Mouse (Mus musculus): ENCODE measurements at regions not wholly inside any gene's neighbourhood (a gene's known extent, or its start where the extent isn't known, plus 50 kb on each side); places are given as distances from the start of the nearest gene placed in this dataset.

- no peak for DNase-seq
These were observed 178.0 kb upstream of the Marcks start for GRCm38 (mm10) chr10:37316701-37317100.

DNA sequence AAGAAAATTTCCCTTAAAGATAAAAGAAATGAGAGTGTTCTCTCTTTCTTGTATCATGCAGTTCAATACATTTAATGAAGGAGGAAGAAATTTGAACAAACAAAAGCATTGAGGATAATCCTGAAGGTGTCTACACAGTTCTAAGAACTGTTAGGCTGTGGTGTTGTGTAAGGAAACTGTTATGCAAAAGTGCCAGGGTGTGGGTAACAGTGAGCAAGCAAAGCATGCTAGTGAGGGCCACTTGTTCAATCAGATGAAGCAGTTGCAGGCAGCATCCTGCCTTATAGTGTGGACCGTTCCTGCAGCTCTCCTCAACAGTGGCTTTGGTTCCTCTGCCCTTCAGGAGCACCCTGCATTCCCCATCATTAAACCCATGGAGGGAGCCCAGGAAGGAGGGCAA lies 177.1 kb upstream of the Marcks start:
- no peak for DNase-seq

DNA sequence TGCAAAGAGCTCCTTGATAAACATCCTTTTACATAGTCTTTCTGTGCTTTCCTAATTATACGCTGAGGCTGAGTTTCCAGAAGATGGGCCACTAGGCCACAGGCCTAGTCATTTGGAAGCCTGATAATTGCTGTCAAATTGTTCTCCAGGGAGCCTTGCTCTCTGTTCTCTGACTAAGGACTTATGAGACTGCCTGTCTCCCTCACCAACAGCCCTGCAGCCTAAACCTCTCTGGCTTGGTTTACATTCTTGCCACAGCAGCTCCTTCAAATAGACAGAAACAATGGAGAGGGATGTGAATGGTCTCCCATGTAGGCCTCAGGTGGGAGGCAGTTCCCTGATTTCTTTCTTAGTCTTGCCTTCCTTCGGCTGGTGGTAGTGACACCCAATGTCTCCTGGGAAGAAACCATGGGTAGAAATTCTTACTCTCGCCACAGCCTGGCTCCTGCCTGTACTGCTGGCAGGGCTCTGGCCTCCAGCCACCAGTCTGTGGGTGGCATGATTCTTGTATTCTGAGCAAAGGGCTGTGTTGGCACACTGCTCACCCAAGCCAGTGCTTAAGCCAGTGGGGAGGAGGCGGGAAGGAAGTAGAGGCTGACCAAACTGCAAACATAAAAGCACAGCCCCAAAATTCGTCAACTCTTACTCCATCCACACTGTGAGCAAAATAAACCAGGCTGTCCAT lies 176.2 kb upstream of the Marcks start:
- peak; percentile 12 to 33 for DNase-seq

DNA sequence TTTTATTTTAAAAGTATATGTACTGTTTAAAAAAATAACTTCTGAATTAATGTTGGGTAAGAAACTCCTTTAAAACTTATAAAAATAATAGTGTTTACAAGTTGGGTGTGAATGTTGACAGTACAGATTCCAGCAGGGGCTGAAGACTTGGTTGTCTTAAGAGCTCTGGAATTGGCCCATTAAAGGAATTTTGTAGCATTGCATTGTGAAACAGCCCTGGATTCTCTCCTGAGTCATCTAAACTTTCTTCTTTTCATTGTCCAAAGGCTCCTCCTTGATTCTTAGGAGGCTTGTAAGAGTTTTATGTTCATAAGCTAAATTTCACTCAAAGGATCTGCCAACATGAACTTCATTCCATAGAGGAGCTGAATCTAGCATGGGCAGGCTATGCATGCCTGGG lies 174.7 kb upstream of the Marcks start:
- DNase-seq: no peak

- no peak for DNase-seq
These were observed 171.7 kb upstream of the Marcks start for GRCm38 (mm10) chr10:37310266-37310945.

GRCm38 (mm10) chr10:37304656-37305055 lies 165.9 kb upstream of the Marcks start:
- no peak for DNase-seq

DNA sequence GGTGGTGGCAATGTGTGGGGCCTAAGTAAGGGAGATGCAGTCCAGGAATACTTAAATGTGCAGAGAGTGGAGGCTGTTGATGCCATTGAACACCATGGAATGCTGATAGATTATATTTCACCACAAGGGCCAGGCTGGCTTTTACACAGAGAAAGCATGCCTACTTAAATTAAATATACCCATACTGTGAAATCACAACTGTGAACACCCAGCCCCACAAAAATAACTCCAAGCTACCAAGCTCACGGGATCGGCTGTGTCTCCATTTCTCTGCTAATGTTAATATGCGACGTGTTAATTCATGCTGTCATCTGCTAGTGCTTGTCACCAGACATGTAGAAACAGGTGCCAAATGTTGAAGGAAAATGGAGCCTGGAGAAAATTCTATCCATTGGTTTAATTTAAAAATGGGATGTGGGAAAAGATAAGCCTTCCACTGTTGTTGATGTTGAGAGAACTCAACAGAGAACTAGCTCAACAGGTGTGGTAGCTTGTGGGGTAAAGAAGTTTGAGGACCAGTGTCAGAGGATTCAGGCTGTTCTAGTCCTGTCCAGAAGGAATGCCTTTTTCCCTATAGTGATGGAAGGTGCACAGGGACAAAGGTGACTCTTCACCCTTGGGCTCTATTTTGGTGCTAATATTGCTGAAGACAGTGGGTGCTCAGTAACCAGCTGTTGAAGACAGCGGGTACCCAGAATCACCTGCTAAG lies 161.6 kb upstream of the Marcks start:
- no peak for DNase-seq

DNA sequence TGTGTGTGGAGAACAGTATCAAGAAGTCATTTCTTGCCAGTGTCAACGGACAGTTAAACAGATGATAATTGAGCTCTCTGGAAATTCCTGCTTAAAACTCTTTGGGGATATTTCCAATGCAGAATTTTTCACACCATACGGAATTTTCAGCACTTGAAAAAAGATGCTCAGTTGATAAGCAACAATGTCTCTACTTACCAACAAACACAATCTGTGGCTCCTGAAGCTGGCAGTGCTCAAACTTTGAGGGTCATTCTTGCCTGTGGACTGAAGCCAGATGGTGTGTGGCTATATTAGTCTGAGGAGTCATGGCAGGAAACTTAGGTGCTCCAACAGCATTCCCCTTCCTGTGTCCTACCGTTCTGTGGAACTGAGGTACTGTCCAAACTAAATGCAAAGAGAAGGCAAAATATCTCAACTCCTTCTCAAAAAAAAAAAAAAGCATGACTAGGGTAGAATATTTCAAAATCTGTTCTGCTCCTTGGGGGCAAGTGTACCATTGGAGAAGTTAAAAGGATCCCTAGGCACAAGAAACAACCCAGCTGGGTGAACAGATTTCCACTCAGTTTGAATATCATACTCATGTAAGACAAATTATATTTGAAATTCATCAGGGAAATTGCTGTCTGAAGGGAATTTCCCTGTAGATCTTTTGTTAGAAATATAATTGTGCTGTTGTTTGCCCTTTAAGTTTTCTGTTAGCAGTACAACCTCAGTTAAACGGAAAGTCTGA lies 160.1 kb upstream of the Marcks start:
- DNase-seq: no peak

DNA sequence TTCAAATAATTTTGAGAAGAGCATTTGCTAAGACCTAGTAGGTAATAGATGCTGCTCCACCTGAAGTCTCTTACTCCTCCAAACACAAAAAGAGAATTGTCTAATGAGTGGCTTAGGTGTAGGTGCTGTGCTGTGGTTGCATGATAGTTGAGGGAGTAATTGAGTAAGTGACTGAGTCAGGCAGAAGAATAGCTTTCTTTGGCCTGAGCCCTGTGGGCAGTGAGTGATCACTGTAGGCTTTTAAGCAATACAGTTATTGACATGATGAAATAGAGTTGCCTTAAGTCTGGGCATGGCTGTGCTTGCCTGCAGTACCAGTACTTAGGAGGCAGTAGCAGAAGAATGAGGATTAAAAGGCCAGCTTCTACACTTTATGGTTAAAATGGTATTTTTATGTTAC lies 155.5 kb upstream of the Marcks start:
- DNase-seq: no peak

- no peak for DNase-seq
These were observed 154.6 kb upstream of the Marcks start for GRCm38 (mm10) chr10:37293292-37293691.

GRCm38 (mm10) chr10:37291639-37292495 lies 153.1 kb upstream of the Marcks start:
- DNase-seq: no peak

DNA sequence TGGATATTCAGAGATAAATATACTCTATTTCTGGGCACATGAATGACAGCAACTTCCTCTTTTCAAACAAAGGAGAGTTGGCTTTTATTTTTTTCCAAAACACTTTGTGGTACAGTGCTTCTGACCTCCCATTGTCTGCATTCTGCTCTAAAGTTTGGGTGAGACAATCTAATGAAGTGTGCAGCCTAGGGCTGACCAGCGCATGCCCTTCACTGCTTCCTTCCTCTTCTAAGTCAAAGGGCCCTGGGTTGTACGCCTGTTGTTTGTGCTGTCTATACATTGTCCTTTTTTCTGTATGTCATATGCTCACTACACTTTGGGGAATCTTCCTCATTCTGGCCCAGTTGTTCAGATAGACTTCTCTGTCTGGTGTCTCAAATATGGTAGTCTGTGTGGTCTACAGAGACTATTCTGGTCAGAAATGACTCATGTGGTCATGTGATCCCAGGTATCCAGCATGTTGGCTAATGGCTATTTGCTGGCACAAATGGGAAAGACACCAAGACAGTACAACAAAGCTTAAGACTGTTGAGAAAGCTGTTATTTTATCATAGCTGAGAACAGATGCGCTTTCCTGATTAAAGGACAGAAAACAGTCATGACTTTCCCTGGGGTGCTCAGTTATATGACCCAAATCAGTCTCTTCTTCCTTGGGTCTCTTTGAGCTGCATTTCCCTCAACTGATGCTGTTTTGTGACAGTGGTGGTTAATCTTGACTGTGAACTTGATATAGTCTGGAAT lies 151.4 kb upstream of the Marcks start:
- peak; percentile 15 to 38 for DNase-seq

GRCm38 (mm10) chr10:37286305-37286704 lies 147.6 kb upstream of the Marcks start:
- no peak for DNase-seq

- DNase-seq: no peak
These were observed 144.2 kb upstream of the Marcks start for GRCm38 (mm10) chr10:37282951-37283350.

GRCm38 (mm10) chr10:37280823-37281222 lies 142.1 kb upstream of the Marcks start:
- no peak for DNase-seq

DNA sequence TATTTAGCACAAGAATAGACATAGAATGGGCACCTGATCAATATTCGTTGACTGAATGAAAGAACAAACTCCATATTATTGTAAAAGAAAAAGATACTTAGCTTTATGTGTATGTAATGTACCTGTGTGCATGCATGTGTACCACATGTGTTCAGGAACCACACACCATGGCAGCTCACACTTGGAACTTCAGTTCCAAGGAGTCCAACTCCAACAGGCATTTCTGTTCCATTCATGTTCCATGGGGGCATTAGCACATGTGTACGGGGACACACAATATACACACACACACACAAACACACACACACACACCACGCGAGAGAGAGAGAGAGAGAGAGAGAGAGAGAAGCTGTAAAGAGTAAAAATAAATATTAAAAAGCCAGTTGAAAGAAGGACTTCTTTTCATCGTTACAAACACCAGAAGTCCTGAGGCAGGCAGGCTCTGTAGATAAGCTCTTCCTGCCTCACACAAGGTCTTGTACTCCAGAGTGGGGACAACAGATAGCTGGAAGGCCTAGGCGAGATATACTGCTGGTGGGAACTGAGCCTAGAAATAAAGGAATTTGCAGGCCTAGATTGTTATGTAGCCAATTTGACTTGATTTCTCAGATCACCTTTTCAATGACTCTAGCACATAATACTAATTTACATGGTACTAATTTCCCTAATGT lies 141.6 kb upstream of the Marcks start:
- no peak for DNase-seq

DNA sequence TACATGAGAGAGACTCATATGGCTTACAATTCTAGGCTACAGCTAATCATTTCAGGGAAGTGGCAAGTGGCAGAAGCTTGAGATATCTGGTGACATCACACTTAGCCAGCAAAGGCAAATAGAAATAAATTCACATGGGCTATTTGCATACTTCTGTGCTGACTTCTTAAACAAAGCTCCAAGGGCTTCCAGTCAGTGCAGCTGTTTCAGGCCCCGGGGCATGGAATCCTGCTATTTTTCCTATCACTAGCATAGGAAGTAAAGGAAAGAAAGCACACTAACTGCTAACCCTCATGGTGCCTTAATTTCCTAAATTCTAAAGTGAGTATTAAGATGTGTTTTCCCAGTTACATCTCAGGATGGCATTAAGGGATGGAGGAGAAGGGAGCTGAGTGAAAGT lies 140.6 kb upstream of the Marcks start:
- no peak for DNase-seq

DNA sequence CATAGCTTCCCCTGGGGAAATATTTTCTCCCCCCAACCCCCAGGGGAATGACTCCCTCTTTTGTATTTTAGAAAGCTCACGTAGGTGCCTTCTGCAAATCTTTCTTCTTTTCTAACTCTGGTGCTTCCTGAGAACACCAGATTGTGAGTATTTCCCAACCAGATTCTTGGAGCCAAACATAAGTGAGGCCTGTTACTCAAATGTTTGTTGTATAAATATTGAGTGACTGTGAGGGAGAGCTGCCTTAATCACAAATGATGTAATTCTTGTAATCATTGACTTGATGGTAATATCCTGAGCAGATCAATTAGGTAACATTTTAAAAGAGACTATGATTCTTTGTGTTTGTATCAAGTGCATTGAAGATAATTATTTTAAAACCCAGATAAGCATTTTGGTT lies 137.1 kb upstream of the Marcks start:
- DNase-seq: no peak

DNA sequence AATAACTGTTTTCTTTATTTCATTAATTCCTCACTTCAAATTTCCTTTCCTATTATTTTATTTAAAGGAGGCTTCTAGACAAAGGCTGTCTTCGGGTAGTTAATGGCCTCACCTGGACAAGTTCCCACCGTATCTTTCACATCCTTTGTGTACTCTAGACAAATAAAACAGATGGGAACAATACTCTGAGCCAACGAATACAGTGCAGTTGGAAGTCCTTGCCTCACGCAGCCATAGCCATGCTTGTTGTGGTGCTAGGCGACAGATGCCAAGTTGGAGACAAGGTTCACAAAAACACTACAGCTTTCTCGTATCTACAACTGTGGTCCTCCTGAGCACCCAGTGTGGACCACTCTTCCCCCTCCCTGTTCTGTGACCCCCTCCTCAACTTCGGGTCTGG lies 136.6 kb upstream of the Marcks start:
- DNase-seq: no peak

DNA sequence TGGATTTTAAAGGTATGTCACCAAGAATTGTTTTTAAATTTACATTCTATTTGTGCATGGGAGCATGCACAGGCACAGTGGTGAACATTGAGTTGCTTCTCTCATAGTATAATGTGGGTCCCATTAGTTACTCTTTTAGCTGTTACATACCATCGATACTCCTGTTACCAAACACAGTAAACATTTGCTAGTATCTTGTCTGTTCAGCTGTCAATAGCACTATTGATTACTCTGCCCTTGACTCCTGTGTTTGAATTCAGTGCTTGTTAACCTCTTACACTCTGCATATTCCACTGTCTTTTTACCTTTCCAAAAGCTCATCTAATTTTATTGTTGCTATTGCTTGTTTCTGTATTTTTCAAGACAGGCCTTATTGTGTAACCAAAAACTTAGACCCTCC lies 133.2 kb upstream of the Marcks start:
- no peak for DNase-seq

Measured in lung, postnatal 4 days (tissue).